Mouse (Mus musculus): ENCODE measurements around the gene Zbp1.

Gene Zbp1

DNA sequence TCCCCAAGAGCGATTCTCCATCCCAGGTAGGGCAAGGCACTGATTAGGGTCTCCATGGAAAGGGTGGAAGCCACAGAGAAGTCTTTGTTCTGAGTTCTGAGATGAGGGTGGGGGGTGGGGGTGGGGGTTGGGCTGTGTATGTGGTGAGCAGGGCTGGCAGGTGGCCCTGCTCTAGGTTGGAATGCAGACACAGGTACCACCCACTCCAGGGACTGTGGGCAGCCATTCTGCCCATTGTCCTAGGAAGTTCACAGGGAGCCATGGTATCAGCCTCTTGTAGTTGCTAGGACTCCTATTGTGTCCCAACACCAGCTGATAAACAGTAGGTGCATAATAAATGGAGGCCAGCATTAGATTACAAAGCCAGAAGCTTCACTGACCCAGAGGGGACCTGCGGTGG lies 28.5 kb upstream of the Zbp1 start:
- no peak for DNase-seq (ENCODE audit: low read depth, low spot score)

DNA sequence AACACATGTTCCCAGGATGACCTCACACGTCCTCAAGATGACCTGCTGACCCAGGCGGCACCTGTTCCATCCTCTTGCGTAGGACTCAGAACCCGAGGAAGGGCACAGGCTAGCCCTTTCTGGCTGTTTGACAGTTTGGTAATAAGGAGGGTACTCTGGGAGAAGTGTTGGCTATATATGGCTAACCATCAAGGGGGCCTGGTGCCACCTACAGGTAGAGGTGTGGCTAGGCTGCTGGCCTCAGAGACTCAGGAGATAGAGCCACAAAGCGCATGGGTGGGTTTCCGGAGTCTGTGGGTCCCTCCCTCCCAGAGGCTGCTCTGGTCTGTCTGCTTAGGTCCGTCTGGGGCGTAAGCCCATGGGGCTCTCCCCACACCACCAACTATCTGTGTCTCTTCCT lies 28.0 kb upstream of the Zbp1 start:
- DNase-seq (ENCODE audit: low read depth, low spot score), result no peak

GRCm38 (mm10) chr2:173245258-173245657 lies 26.5 kb upstream of the Zbp1 start:
- no peak for DNase-seq (ENCODE audit: low read depth, low spot score)

DNA sequence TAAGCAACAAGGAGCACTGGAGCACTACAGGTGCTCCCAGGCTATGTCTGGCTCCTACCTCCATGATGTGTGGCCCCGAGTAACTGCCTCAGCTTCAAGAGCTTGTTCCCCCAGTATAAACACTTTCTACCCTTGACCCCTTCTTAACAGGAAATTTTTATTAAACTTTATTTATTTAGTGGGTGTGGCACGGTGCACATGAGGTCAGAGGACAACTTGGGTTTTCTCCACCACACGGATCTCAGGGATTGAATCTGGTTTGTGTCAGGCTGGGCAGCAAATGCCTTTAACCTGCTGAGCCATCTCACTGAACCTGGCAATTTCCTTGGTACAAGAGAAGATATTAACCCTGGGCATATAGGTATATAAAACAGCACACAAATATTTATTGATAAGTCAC lies 25.4 kb upstream of the Zbp1 start:
- DNase-seq (ENCODE audit: low read depth, low spot score), result no peak

DNA sequence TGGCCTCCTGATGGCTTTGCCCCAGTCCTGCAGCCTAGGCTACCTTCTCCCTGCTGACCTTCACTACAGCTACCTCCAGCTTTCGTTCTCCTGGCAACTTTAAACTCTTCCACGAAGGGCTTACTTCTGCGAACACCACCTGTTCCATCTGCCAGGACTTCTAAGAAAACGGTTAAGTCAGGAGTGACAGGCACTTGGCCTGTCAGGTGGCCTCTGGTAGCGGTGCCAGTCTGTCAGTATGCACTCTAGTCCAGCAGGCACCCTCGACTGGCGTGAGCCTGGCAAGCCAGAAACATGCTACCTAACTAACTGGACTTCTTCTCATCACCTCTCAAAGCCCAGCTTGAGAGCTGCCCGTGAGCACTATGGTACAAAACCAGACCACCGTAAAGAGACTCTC lies 24.9 kb upstream of the Zbp1 start:
- DNase-seq (ENCODE audit: low read depth, low spot score), result no peak

DNA sequence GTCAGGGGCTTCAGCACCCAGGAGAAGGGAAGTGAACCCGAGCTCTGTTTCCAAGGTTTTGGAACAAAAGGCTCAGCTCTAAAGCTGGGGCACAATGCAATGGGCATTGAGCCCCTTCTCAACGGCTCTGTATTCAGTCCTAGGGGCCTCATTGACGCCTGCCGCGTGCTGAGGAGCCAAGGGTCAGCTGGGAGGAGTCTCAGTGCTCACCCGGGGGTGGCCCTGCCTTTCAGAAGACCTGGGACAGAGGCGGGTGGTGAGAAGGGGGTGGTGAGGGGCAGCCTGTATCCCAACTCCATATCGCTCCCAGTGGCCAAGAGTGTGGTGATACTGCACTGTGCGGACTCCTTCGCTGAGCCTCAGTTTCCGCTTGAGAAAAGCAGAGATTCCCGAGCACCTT lies 24.2 kb upstream of the Zbp1 start:
- no peak for DNase-seq (ENCODE audit: low read depth, low spot score)

- DNase-seq (ENCODE audit: low read depth, low spot score), result no peak
These were observed 22.0 kb upstream of the Zbp1 start for GRCm38 (mm10) chr2:173240738-173241137.

- no peak for DNase-seq (ENCODE audit: low read depth, low spot score)
These were observed 19.8 kb upstream of the Zbp1 start for GRCm38 (mm10) chr2:173238522-173238921.

DNA sequence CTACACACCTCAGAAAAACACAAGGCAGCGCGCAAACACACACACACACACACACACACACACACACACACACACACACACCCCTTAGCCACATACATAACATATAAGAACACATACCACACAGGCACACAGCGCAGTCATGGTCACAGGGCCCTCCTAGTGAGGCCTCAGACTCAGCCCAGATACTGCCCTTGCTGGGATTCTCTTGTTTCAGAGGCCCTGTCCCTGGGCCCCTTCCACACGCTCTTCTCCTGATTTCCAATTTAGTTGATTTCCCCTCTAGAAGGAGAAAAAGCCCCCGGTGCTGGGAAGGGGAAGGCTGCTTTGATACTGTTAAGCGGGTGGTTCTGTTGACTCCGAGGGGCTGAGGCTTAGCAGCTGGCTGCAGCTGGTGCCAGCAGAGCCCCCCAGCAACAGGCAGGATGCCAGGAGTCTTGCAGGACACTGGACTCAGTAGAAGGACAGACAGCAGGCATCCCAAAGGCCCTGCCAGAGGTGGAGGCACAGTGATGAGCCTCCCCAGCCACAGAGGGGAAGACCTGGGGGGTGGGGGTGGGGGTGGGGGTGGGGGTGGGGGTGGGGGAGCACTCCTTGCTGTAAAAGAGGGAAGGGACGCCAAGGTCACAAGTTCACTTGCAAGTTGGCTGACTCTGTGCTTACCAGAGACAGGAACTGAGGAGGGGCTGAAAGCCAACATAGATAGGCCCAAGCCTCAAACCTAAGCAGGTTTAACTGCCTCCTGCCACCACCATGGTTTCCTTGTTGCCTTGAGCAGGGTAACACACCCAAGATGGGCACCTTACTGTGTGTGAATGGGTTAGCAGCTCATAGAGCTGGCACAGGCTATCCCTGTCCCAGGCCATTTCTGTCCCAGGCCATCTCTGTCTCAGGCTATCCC lies 17.0 kb upstream of the Zbp1 start:
- DNase-seq (ENCODE audit: low read depth, low spot score), result peak; percentile 34

DNA sequence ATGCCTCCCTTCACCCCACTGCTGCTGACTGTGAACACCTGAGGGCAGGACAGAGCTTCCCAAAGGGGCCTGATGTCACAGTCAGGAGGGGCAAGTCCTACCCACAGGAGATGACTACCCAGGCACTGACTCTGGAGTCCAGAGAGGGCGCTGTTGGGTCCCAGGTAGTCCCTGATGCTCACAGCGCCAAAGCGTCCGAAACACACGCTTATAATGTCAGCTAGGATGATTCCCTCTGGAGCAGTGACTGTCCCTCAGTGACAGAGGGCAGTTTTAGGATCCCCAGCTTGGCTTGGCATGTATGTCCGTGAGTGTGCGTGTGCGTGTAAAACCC lies 14.0 kb upstream of the Zbp1 start:
- DNase-seq (ENCODE audit: low read depth, low spot score), result no peak

DNA sequence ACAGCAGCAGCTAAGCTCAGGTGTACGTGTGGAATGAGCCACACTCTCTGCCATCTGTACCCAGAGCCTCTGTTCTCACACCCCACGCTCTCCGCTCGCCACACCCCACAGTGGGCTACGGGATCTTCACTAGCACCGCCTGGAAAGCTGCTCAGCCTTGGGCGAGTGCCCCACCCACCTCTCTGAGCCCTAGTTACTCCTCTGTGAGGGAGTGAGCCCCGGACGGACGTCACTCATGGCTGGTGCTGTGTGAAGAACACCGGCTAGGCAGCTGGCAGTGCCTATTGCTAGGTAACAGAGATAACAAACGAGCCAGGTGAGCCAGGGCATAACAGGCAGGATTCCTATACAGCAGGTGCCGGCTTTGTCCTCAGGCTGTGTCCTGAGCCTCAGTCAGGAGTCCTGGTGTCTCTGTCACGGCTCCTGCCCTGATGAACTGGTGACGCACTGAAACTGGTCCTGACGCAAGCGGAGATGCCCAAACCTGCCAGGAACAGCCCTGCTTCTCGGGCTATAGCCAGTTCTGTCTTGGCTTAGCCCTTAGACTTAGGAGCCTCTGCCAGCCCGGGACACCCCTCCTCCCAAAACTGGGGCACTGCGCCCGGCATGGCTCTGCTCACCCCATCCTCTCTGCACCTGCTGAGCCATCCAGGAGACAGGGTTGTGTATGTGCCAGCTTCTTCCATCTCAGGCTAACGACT lies 13.5 kb upstream of the Zbp1 start:
- DNase-seq (ENCODE audit: low read depth, low spot score), result no peak

DNA sequence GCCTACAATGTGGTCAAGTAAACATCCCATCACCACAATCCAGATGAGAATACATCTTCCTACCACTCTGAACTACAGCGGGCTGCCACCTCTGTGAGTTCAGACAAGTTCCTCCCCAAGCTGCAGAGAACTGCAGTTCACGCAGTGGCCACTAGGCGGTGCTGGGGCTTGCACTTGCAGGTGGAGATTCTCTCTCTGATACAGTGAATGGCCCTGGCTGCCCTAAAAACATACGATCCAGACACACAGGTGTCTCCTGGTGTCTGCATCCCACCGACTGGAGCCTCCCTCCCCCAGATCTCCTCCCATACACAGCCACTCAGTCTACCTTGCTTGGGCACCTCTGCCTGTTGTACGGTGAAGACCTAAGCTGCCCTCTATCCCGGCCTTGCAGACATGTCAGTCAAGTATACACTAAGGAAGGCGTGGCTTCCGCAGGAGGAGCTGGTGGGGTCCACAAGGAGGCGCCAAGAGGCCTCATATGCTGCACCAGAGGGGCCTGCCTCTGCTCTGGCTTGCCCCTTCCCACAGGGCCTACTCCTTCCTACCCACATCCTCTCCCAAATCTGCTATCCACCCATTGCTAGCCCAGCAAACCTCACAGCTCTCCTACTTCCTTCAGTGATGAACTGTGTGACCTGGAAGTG lies 11.0 kb upstream of the Zbp1 start:
- peak; percentile 92 for DNase-seq (ENCODE audit: low read depth, low spot score)

- DNase-seq (ENCODE audit: low read depth, low spot score), result no peak
These were observed 9.8 kb upstream of the Zbp1 start for GRCm38 (mm10) chr2:173228567-173228966.

- no peak for DNase-seq (ENCODE audit: low read depth, low spot score)
These were observed 8.1 kb upstream of the Zbp1 start for GRCm38 (mm10) chr2:173226792-173227191.

DNA sequence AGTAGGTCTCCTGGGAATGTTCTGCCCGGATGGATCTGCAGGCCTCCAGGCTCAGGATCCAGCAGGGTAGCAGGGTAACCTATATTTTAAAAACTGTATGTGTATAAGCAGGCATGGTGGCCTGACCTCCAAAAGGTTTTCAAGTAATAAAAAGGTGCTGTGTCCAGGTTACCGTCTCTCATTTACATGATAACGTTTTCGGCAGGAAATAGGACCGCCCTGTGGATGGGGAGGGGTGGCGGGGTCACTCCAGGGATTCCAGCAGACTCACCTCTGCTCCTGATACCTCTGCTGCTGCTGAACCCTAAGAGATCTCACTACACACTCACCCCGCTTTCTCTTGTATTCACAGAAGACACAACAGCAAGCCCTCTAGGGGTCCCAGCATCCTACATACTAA lies 7.2 kb upstream of the Zbp1 start:
- DNase-seq (ENCODE audit: low read depth, low spot score), result no peak

GRCm38 (mm10) chr2:173224832-173225231 lies 6.1 kb upstream of the Zbp1 start:
- DNase-seq (ENCODE audit: low read depth, low spot score), result no peak

DNA sequence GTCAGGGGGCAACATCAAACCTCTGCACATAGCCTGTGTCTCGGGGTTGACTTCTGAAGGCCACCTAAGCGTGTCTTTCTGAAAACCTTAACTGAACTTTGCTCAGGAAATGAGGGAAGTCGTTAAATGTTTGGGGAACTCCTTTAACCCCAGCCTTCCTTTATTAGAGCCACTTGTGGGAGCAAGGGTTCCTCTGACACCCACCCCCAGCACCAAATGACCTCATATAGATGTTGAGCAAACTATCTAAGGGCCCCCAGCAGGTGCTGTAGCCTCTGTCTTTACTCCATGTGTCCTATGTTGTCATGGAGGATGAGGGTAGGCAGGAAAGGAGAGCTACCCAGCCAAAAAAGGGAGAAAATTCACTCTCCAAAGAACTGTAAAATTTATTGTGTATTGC lies 5.4 kb upstream of the Zbp1 start:
- no peak for DNase-seq (ENCODE audit: low read depth, low spot score)

- DNase-seq (ENCODE audit: low read depth, low spot score), result no peak
These were observed 4.8 kb upstream of the Zbp1 start for GRCm38 (mm10) chr2:173223496-173223895.

DNA sequence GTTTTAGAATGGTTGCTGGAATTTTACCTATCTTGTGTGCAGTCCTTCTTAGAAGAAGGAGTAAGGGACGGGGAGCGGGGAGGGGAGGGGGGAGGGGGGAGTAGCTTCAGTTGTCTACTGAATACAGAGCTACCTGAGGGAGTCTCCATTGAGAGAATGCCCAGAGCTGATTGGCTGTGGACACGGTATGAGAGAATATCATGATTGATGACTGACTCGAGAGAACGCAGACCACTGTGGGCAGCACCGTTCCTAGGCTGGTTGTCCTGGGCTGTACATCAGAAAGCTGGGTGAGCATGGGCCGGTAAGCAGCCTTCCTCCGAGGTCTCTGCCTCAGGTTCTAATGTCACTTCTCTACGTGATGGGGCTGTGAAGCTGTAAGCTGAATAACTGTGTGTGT lies 2.0 kb upstream of the Zbp1 start:
- no peak for DNase-seq (ENCODE audit: low read depth, low spot score)

DNA sequence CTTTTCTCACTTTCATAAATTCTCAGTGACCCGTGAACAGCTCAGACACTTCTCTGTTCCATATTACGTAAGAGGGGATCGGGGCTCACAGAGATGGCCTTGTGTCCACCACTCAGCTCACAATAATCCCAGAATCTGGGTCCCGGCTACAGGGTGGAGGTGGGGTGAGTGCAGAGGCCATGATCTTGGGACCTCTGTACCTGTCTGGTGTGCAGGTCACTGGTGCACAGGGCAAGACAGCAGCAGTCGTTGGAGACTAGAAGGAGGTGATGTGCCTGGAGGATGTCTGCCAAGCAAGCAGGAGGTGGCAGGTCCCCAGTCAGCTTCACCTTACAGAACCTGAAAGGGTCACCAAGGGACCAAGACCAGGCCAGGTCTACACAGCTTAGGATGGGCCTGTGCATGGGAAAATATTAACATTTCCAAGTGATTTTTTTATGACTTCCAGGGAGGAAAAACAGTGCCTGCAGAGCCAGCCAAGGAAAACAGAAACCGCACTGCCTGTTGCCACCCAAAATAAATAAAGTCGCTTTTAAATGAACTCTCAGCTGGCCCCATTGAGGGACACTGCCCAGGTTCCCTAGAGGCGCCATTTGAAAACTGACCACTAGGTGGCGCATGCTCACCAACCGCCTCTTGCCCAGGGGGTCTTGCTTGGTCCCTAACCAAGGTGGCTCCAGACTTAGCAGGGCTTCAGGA lies 682 bp upstream of the Zbp1 start:
- peak; percentile 63 for DNase-seq (ENCODE audit: low read depth, low spot score)

DNA sequence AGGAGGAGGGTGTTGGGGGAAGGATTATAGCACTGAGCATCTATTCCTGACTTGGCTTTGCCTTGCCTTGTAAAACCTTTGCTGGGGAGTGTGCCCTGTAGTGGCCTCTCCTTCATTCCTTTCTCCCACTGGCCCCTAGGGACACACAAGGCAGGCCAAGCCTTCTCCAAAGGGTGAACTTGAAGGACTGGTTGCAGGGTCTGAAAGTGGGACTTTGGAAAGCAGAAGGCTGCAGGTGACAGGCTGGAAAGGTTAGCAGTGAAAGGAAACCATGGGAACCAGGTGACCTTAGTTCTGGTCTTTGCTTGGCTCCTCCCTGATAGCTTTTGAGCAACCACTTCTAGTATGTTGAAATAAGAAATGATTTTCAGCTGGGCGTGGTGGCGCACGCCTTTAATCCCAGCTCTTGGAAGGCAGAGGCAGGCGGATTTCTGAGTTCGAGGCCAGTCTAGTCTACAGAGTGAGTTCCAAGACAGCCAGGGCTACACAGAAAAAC lies 912 bp downstream of the Zbp1 start:
- no peak for DNase-seq (ENCODE audit: low read depth, low spot score)

DNA sequence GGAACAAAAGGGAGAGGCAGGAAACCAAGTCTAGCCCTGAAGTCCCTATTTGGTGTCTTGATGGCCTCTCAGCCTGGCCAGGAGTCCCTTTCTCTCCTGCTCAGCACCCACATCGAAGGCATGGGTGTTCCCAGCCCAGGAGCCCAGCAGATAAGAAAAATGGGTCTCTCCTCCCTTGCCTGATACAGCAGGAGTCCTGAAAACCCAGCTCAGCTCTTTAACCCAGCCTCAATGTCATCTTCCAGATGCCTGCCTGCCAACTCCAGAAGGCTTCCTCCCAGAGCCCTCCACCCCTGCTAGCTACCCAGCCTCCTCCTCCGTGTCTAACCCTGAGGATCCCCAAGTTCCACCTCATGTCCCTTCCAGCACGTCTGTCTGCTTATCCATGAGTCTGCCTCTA lies 1.5 kb downstream of the Zbp1 start:
- DNase-seq (ENCODE audit: low read depth, low spot score), result no peak

All from CD4-positive helper T cell, adult 2 months (primary cell).